Mouse (Mus musculus): ENCODE data around the gene Zfp335. TPM values are rescaled to one million over a fixed set of nuclear protein-coding genes. Genes with fewer than 3 reads are reported as not detected.

Gene Zfp335
- polyA plus RNA-seq (2012; rRNA removed) = 35.8 and 40.0 TPM in 2 replicates

DNA sequence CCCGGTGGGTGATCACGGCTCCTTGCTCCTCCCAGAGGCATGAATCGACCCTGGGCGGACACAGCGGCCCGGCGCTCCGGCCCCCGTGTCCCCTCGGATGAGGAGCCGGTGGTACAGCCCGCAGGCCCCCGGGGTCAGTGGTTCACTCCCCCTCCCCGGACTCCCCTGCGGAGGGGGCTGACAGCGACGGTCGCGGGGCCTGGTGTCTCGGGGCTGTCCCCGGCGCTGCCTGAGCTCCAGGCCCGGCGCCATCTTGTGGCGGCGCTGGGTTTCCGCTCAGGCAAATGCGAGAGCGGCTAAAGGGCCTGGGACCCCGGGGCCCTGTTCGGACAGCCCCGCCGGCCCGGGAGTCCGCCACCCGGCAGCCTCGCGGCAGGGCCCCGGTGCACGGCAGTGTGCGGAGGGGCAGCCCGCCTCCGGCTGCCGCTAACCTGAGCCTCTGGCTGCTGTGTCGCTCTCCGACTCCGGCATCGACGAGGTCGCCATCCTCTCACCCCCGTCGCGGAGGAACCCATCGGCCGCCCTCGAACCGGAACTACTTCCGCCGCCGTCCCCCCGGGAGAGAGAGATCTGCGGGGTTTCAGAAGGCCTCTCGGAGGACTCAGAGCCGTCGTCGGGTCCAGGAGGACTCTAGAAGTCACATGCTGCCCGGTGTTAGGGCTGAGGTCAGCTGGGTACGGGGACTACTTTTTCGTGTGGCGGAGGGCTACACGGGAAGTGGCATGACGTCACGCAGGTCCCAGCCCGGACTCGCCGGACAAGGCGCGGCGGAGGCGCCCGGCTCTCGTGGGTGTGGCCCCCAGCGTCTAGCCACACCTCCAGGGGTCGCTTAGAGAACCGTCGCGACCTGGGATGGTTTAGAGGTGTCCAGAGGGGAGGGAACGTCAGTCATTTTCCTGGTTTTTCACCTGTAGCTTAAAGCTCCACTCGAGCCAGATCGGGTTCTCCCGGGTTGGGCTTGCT lies at the start of gene Zfp335:
TSS of gene Zfp335 (minus strand) at position 672 of the 963 bp plus-strand sequence.

DNA sequence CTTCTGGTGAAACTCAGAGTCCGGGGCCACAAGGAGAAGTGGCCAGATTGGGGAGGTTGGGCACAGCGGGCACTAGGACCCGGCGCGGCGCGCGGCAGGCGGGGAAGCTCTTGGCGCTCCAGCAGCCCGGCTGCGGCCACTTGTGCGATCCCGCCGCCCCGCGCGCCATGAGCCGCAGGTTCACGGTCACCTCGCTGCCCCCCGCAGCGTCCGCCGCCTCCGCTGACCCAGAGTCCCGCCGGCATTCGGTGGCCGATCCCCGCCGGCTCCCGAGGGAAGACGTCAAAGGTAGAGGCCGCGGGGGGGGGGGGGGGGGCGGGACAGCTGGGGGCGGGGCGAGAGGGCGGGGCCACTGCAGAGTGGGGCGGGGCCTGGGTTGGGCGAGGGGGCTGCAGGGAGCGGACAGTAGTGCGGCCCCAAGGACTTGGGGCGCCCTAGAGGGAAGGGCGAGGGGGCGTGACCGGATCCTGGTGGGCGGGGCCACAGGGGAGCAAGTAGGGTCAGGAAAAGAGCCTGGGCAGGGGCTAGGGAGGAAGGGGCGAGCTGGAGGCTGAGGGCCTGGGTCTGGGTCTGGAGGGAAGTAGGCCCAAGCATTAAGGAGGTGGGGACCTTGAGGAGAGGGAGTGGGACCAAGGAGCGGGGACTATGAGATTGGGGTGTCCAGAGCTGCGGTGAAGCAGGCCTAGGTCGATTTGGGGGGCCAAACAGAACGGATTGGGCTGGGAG lies 49.3 kb upstream of the Zfp335 start, which contains the start of gene Slc12a5:
TSS of gene Slc12a5 (plus strand) at position 87 of the 726 bp plus-strand sequence.

DNA sequence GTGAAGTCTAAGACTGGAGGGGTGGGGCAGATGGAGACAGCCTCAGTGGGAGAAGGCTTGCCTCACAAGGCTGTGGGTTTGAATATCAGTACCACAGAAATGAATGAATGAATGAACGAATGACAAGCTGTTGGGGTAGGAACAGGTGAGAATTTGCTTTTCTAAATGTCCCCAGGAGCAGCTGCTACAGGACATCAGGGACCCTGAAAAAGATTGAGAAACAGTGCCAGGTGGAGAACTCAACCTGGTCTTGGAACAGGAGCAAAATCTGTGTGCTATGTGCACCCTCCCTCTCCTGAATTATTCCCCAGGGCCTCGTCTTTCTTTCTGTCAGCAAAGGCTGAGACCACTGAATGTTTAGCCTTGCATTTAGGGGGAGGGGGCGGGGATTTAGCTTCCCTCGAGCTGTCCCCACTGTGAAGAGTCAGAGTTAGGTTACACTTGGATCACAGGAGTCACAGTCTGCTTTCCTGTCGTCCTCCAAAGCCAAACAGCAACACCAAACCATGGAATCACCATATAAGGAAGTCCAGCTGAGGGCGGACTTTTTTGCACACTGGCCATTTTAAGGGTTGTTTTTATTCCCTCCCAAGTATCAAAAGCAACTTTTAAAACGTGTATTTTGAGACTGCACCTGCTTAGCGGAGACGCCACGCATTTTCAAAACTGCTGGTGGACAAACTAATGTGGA lies 28.7 kb upstream of the Zfp335 start, which contains the start of gene Mmp9:
TSS of gene Mmp9 (plus strand) at position 641 of the 691 bp plus-strand sequence.

DNA sequence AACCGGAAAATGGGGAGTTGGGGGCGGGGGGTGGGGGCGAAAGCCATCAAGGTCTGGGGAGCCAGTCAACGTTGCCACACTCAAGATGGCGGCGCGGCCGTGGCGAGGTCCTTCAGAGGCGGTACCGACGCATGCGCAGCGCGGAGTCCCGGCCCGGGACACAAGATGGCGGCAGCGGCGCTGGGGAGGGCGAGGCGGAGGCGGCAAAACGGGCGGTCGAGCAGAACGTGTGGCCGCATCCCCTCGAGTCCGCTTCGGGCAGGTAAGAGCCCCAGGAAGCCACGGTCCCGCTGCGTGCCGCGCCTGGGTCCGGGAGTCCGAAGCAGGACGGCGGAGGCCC lies 32.4 kb downstream of the Zfp335 start, which contains the start of gene Pcif1:
TSS of gene Pcif1 (plus strand) at position 77 of the 340 bp plus-strand sequence.

DNA sequence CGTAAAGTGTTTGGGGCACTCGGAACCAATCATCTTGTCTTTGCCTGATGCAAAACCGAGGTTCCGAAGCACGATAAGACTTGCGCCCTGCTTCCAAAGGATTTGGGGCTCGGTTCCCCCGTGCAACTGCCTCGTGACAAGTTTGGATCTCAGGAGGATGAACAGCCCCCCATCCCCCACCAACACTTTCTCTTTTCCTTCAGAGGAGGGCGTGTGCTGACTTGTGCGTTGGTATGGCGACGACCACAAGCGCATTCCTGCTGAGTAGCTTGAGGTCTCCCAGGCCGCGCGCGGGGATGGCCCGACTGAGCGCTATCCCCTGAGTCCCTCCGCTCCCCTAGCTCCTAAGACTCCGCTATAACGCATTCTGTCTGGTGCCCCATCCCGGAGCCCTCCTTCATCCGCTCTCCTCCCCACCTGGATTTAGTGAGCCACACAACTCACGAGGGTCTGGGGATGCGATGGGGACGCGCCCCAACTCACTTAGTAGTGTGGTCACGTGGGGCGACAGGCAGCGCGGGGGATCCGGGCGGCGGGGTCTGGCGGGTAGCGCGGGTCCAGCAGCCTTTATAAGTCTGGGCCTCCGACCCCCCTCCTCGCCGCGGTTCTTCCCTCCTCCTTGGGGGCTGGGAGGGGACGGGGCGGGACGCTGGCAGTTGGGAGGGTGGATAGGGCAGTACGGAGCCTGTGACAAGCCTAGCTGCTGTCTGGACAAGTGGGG lies 54.3 kb downstream of the Zfp335 start, which contains the start of gene Pltp:
TSS of gene Pltp (minus strand) at position 611 of the 721 bp plus-strand sequence.

Other genes starting within 250 kb of the Zfp335 start
- not detected in 2 replicates for gene Wfdc11, start 237.7 kb downstream of the Zfp335 start, polyA plus RNA-seq (2012; rRNA removed)
- not detected in 2 replicates for gene Wfdc13, start 226.7 kb downstream of the Zfp335 start, polyA plus RNA-seq (2012; rRNA removed)
- gene Spint4, start 213.3 kb downstream of the Zfp335 start, polyA plus RNA-seq (2012; rRNA removed) = not detected in 2 replicates
- gene Spint5, start 196.5 kb downstream of the Zfp335 start, polyA plus RNA-seq (2012; rRNA removed) = not detected in 2 replicates
- 1.0 and 1.3 TPM in 2 replicates for gene Wfdc3, start 165.8 kb downstream of the Zfp335 start, polyA plus RNA-seq (2012; rRNA removed)
- gene Dnttip1, start 165.8 kb downstream of the Zfp335 start, polyA plus RNA-seq (2012; rRNA removed) = 51.1 and 51.2 TPM in 2 replicates
- gene Ube2c, start 141.9 kb downstream of the Zfp335 start, polyA plus RNA-seq (2012; rRNA removed) = 38.6 and 43.3 TPM in 2 replicates
- gene Tnnc2, start 131.8 kb downstream of the Zfp335 start, polyA plus RNA-seq (2012; rRNA removed) = 1.3 and 106 TPM in 2 replicates
- gene Snx21, start 125.9 kb downstream of the Zfp335 start, polyA plus RNA-seq (2012; rRNA removed) = 47.2 TPM in 2 replicates
- 28.9 and 30.7 TPM in 2 replicates for gene Acot8, start 106.9 kb downstream of the Zfp335 start, polyA plus RNA-seq (2012; rRNA removed)
- gene Zswim3, start 106.7 kb downstream of the Zfp335 start, polyA plus RNA-seq (2012; rRNA removed) = 9.1 and 9.4 TPM in 2 replicates
- gene Zswim1, start 89.1 kb downstream of the Zfp335 start, polyA plus RNA-seq (2012; rRNA removed) = 8.7 and 11.1 TPM in 2 replicates
- 0.12 TPM in 1 of 2 replicates, not detected in the other for gene Spata25, start 83.2 kb downstream of the Zfp335 start, polyA plus RNA-seq (2012; rRNA removed)
- gene Ctsa, start 78.9 kb downstream of the Zfp335 start, polyA plus RNA-seq (2012; rRNA removed) = 116 TPM in 2 replicates
- gene Neurl2, start 78.3 kb downstream of the Zfp335 start, polyA plus RNA-seq (2012; rRNA removed) = 5.8 and 5.9 TPM in 2 replicates
- gene Pltp, start 54.0 kb downstream of the Zfp335 start, polyA plus RNA-seq (2012; rRNA removed) = 45.2 and 48.1 TPM in 2 replicates
- gene Pcif1, start 32.5 kb downstream of the Zfp335 start, polyA plus RNA-seq (2012; rRNA removed) = 46.2 and 47.4 TPM in 2 replicates
- gene Mmp9, start 29.0 kb upstream of the Zfp335 start, polyA plus RNA-seq (2012; rRNA removed) = 8.3 and 18.9 TPM in 2 replicates
- gene Slc12a5, start 49.0 kb upstream of the Zfp335 start, polyA plus RNA-seq (2012; rRNA removed) = 145 and 147 TPM in 2 replicates
- 122 and 127 TPM in 2 replicates for gene Ncoa5, start 123.1 kb upstream of the Zfp335 start, polyA plus RNA-seq (2012; rRNA removed)
- gene Cd40, start 143.9 kb upstream of the Zfp335 start, polyA plus RNA-seq (2012; rRNA removed) = 4.4 and 5.0 TPM in 2 replicates
- gene 1700025C18Rik, start 179.0 kb upstream of the Zfp335 start, polyA plus RNA-seq (2012; rRNA removed) = not detected in 2 replicates

All from central nervous system, embryonic 18 days (tissue).